Mouse (Mus musculus): ENCODE data around the gene Arsg.

DNA sequence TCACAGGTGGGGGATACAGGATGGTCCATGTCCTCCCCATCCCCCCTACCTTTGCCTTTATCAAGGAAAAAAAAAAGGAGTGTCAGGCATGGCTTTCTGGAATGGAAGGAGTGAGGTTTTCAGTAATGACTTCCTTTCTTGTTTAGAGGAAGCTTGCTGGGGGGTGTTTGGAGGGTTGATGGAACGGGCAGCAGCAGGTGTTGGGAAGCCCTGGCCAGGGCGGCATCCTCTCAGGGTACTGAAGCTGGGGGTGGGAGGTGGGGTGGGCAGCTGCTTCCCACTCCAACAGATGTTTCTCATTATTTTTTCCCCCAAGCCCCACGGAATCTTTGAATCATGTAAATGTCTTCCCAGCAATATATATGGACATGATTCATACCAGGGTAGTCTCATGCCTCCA is 88.3 kb downstream of the Arsg start:
- TF ChIP-seq CTCF (IDR thresholded peaks at IDR 0.05; ENCODE audit: borderline replicate concordance, insufficient read depth, low read length) (no peak), POLR2A (IDR thresholded peaks at IDR 0.05; ENCODE audit: low read depth, low read length) (no peak)

Data from embryonic fibroblast, embryonic 13.5 days (primary cell).